Mouse (Mus musculus): Measurements from ENCODE around the gene Wdr74. TPM values are rescaled to one million over a fixed set of nuclear protein-coding genes. Genes with fewer than 3 reads are reported as not detected.

The Wdr74 gene
- total and polyA plus RNA-seq, 3 experiments: 208 to 803 (median 208) TPM

GRCm38 (mm10) chr19:8699652-8700051 lies 36.0 kb upstream of the Wdr74 start:
- Histone ChIP-seq H3K36me3 (ENCODE audit: control insufficient read depth in 1 of 2, insufficient read depth in 2 of 2, low read length in 2 of 2) (no peaks in the 10 kb centered on the region), H3K27ac (ENCODE audit: control insufficient read depth, low read depth, low read length) (no peak overlapping the region), H3K9ac (ENCODE audit: control insufficient read depth, low read depth, low read length, poor library complexity, severe bottlenecking) (no peak overlapping the region), H3K79me2 (ENCODE audit: control insufficient read depth, insufficient read depth, low read length, poor library complexity) (no peaks in the 10 kb centered on the region), H3K4me1 (ENCODE audit: control insufficient read depth in 1 of 2, insufficient read depth in 2 of 2, low read length in 2 of 2) (no peaks in the 10 kb centered on the region), H3K27me3 (ENCODE audit: control insufficient read depth in 1 of 2, insufficient read depth in 2 of 2, low read length in 2 of 2) (no peaks in the 10 kb centered on the region), H3K9me3 (replicated peaks; ENCODE audit: insufficient read depth, low read length) (no peaks in the 10 kb centered on the region), H3K4me3 (ENCODE audit: control insufficient read depth in 1 of 2, insufficient read depth in 1 of 2, low read depth in 2 of 2, low read length in 2 of 2) (no peak overlapping the region)
- no peak for TF ChIP-seq ELF1 (IDR thresholded peaks at IDR 0.05; ENCODE audit: low read depth, low read length)
- peak in 2 of 3 experiments; percentile 10 to 26; a peak in 2 of 6 replicates for TF ChIP-seq CTCF (IDR thresholded peaks at IDR 0.05 in 2 of 3, conservative IDR thresholded peaks at IDR 0.05 in 1 of 3; ENCODE audit: control insufficient read depth in 1 of 3, insufficient read depth in 1 of 3, low read depth in 2 of 3, low read length in 3 of 3, poor library complexity in 1 of 3, severe bottlenecking in 1 of 3)
- no peak for DNase-seq (ENCODE audit: low read depth, low spot score)

- H3K4me1 ChIP-seq (ENCODE audit: control insufficient read depth in 1 of 2, insufficient read depth in 2 of 2, low read length in 2 of 2): no peaks in the 10 kb centered on the region
- peaks cover 0 to 1% of the 10 kb centered on the region in 2 experiments; a peak in 3 of 4 replicates for H3K36me3 ChIP-seq (ENCODE audit: control insufficient read depth in 1 of 2, insufficient read depth in 2 of 2, low read length in 2 of 2)
- no peaks in the 10 kb centered on the region for H3K79me2 ChIP-seq (ENCODE audit: control insufficient read depth, insufficient read depth, low read length, poor library complexity)
- no peak overlapping the region for H3K9ac ChIP-seq (ENCODE audit: control insufficient read depth, low read depth, low read length, poor library complexity, severe bottlenecking)
- H3K9me3 ChIP-seq (replicated peaks; ENCODE audit: insufficient read depth, low read length): no peaks in the 10 kb centered on the region
- no peak for DNase-seq (ENCODE audit: low read depth, low spot score)
- TF ChIP-seq USF2 (IDR thresholded peaks at IDR 0.05; ENCODE audit: borderline replicate concordance in 1 of 2, insufficient read depth in 1 of 2, low read depth in 1 of 2, low read length in 2 of 2) (no peak), GATA1 (IDR thresholded peaks at IDR 0.05; ENCODE audit: low read depth, low read length) (no peak), POLR2AphosphoS5 (IDR thresholded peaks at IDR 0.05; ENCODE audit: borderline replicate concordance, low read depth, low read length) (no peak), SIN3A (IDR thresholded peaks at IDR 0.05; ENCODE audit: low read length) (no peak), RAD21 (IDR thresholded peaks at IDR 0.05; ENCODE audit: low read depth, low read length) (no peak), MAX (IDR thresholded peaks at IDR 0.05; ENCODE audit: low read length) (no peak), NRF1 (IDR thresholded peaks at IDR 0.05; ENCODE audit: insufficient read depth, low read depth, low read length, poor library complexity, severe bottlenecking) (no peak), RCOR1 (IDR thresholded peaks at IDR 0.05; ENCODE audit: low read depth, low read length) (no peak), ZC3H11A (IDR thresholded peaks at IDR 0.05; ENCODE audit: low read depth, low read length) (no peak), ELF1 (IDR thresholded peaks at IDR 0.05; ENCODE audit: low read depth, low read length) (no peak), MAFK (IDR thresholded peaks at IDR 0.05; ENCODE audit: borderline replicate concordance, low read depth, low read length) (no peak), ZKSCAN1 (IDR thresholded peaks at IDR 0.05; ENCODE audit: low read depth, low read length) (no peak), MYC (IDR thresholded peaks at IDR 0.05; ENCODE audit: low read depth, low read length) (no peak), BHLHE40 (IDR thresholded peaks at IDR 0.05; ENCODE audit: borderline replicate concordance, low read depth, low read length) (no peak), TAL1 (IDR thresholded peaks at IDR 0.05; ENCODE audit: low read length) (no peak), GABPA (IDR thresholded peaks at IDR 0.05; ENCODE audit: low read depth, low read length) (no peak), NELFE (IDR thresholded peaks at IDR 0.05; ENCODE audit: low read depth, low read length) (no peak)
- H3K4me3 ChIP-seq (ENCODE audit: control insufficient read depth in 1 of 2, insufficient read depth in 1 of 2, low read depth in 2 of 2, low read length in 2 of 2): no peak overlapping the region
- H3K27ac ChIP-seq (ENCODE audit: control insufficient read depth, low read depth, low read length): no peak overlapping the region
- no peaks in the 10 kb centered on the region for H3K27me3 ChIP-seq (ENCODE audit: control insufficient read depth in 1 of 2, insufficient read depth in 2 of 2, low read length in 2 of 2)
These were observed 33.2 kb upstream of the Wdr74 start for GRCm38 (mm10) chr19:8702458-8702857.
